ENCODE assay signal across 21 mouse cellular contexts in genomic region chrX:73537875-73538274, GRCm38 (mm10). TPM values are rescaled to one million over a fixed set of nuclear protein-coding genes. Genes with fewer than 3 reads are reported as not detected.
DNase-seq lines count a peak whose midpoint lies in the region; ATAC-seq lines count a peak whose summit lies in the region.
"Had no signal": no experiment of that assay in that cellular context is flagged by ENCODE, and none has a peak within 500 bp of the region (broad histone marks: within the 10 kb centered on the region; RNA-seq: fewer than 3 reads in every experiment).

No protein-coding gene starts in this region.

- ATAC-seq in hindbrain, embryonic 13.5 days (ENCODE audit: low FRiP score) = no peak
- ATAC-seq: forebrain, embryonic 14.5 days; hindbrain, embryonic 16.5 days had no signal

- H3K36me3 ChIP-seq in hindbrain, embryonic 13.5 days = no peaks in the 10 kb centered on the region; the same call in 1 of the 2 replicates
- H3K36me3 ChIP-seq: embryonic facial prominence, embryonic 15.5 days; forebrain, embryonic 10.5 days; heart, embryonic 12.5 days had no signal

- H3K27ac ChIP-seq in hindbrain, embryonic 13.5 days = no peak overlapping the region
- H3K27ac ChIP-seq: embryonic facial prominence, embryonic 15.5 days; forebrain, embryonic 10.5 days; gastrocnemius, adult 2 months had no signal

- intact Hi-C loops in left cerebral cortex, postnatal 4 days (cut with DNase I) = no loop called here

- WGBS in hindbrain, embryonic 13.5 days = 91% methylated on average over 7 of the region's 7 CpGs

- no peak overlapping the region for H3K4me2 ChIP-seq in hindbrain, embryonic 13.5 days
- H3K4me2 ChIP-seq: embryonic facial prominence, embryonic 15.5 days; heart, embryonic 12.5 days had no signal

- H3K4me1 ChIP-seq in hindbrain, embryonic 13.5 days (replicated peaks) = no peaks in the 10 kb centered on the region
- H3K4me1 ChIP-seq: embryonic facial prominence, embryonic 15.5 days; forebrain, embryonic 10.5 days; heart, embryonic 12.5 days had no signal

- H3K27me3 ChIP-seq in hindbrain, embryonic 13.5 days = no peaks in the 10 kb centered on the region
- H3K27me3 ChIP-seq: embryonic facial prominence, embryonic 15.5 days had no signal

- no peak overlapping the region for H3K9ac ChIP-seq in hindbrain, embryonic 13.5 days
- H3K9ac ChIP-seq: embryonic facial prominence, embryonic 15.5 days; heart, embryonic 12.5 days had no signal

- DNase-seq in left cerebral cortex, postnatal 4 days = peak; percentile 7
- DNase-seq in left cerebral cortex, adult 11 months (ENCODE audit: low spot score) = no peak
- DNase-seq in cerebellum, adult 18-20 months = peak; percentile 36 to 46
- DNase-seq in cerebellum, adult 9-10 months = peak; percentile 55
- DNase-seq in cerebellum, postnatal 25 days = peak; percentile 60
- DNase-seq in thymus, postnatal 4 days = no peak
- DNase-seq: adrenal gland, adult 2 months; adrenal gland, postnatal 25 days; embryo, embryonic 11 days; gastrocnemius, adult 2 months; gastrocnemius, postnatal 25 days; kidney, adult 11 months had no signal

- H3K9me3 ChIP-seq in hindbrain, embryonic 13.5 days = no peaks in the 10 kb centered on the region
- H3K9me3 ChIP-seq: embryonic facial prominence, embryonic 15.5 days; forebrain, embryonic 10.5 days; heart, embryonic 12.5 days had no signal

- H3K4me3 ChIP-seq in hindbrain, embryonic 13.5 days = no peak overlapping the region
- H3K4me3 ChIP-seq: embryonic facial prominence, embryonic 15.5 days; erythroblast, embryonic 14.5 days; forebrain, embryonic 10.5 days; gastrocnemius, adult 2 months; heart, embryonic 12.5 days had no signal

RNA-seq across cellular contexts. Expression of gene Atp2b3, which starts 35.0 kb away (rescaled TPM):
- 10 to 100 TPM; 31.9 to 39.1 TPM for total RNA-seq in left cerebral cortex, postnatal 4 days (2021)
- polyA plus RNA-seq in hindbrain, embryonic 13.5 days (2015; fragmentation: Nextera tagmentation; extraction: Ambion mirVana) = 3.6 and 4.2 TPM in 2 replicates
- total RNA-seq: common myeloid progenitor, adult 5-6 weeks; granulocyte monocyte progenitor cell, adult 5-6 weeks had no signal
- polyA plus RNA-seq: erythroblast, embryonic 14.5 days had no signal

RNA-seq across cellular contexts. Expression of gene Bgn, which starts 54.5 kb away (rescaled TPM):
- 10 to 100 TPM; 49.5 to 51.5 TPM for total RNA-seq in left cerebral cortex, postnatal 4 days (2021)
- polyA plus RNA-seq in hindbrain, embryonic 13.5 days (2015; fragmentation: Nextera tagmentation; extraction: Ambion mirVana) = 21.6 and 28.6 TPM in 2 replicates
- total RNA-seq: granulocyte monocyte progenitor cell, adult 5-6 weeks had no signal

Comparison
In these comparisons a context has a peak if more than half of its experiments do, and no peak if none do; other contexts are left out.
1. DNase-seq: peak in left cerebral cortex, postnatal 4 days (single experiment), cerebellum, adult 18-20 months (2 of 2), cerebellum, adult 9-10 months (single experiment) and cerebellum, postnatal 25 days (2 of 2); none in left cerebral cortex, adult 11 months (single experiment) and thymus, postnatal 4 days (single experiment).